Mouse (Mus musculus): Measurements from ENCODE around the gene Creb3l4.
"Not testable (repeated sequence)": the region's sequence is repeated elsewhere in the genome, so short reads cannot be mapped to it uniquely, and the experiment has no call there.

Gene Creb3l4

DNA sequence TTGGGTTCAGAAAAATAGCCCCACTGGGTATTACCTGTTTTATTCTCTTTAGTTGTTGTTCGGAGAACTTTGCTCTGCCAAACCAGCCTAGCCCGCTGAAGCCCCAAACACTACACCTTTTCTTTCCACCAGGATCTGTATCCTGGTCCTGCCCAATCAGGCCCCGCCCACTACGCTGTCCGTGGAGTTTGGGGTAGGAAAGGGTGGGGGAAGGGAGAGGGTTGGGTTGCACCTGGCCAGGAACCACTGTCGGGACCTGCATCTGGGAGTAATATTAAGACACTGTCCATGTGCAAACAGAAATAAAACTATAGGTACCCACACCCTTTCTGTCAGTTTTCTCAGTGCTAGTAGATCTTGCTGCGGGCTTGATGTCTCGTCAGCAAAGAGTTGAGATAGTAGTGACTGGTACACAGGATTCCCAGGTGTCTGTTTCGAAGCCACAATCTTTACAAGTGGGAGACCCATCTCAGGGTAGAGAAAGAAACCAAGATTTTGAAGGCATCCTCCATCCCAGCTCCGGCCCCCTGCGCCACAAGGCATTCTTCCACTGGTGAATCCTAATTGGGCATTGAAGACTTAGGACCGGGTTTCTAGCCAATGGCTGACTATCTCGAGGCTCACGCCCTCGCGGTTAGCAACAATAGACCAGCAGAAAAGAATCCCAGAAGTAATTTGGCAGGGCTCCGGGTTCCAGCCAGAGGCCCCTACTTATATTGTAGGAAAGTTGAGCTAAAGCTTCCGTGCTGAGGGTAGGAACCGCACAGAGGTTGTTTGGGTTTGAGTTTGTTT lies at the start of gene Creb3l4:
Gene Creb3l4, minus strand, starts transcription at position 529 of the 792 bp plus-strand sequence.
- peak; percentile 22 for DNase-seq (ENCODE audit: low spot score)

- DNase-seq (ENCODE audit: low spot score): peak; percentile 99
Observed at GRCm38 (mm10) chr3:90292345-90293275, 49.3 kb upstream of the Creb3l4 start, which contains the start of gene Gatad2b. Gene Gatad2b, plus strand, starts transcription at chr3:90293178.

GRCm38 (mm10) chr3:90291982-90292344 lies 48.7 kb upstream of the Creb3l4 start:
- DNase-seq (ENCODE audit: low spot score): peak; percentile 11

- DNase-seq (ENCODE audit: low spot score): no peak
Observed at GRCm38 (mm10) chr3:90290602-90291001, 47.3 kb upstream of the Creb3l4 start.

DNA sequence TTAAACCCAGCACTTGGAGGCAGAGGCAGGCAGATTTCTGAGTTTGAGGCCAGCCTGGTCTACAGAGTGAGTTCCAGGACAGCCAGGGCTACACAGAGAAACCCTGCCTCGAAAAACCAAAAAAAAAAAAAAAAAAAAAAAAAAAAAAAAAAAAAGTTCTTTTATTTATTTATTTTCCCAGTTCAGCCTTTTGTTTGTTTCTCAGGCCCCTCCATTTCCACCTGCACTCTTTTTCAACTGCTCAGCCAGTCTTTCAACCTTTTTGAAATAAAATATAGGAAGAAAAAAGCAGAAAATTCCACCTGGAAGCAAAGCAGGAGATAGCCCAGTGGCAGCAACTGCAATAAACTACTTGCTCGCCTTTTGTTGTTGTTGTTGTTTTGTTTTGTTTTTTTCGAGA lies 46.1 kb upstream of the Creb3l4 start:
- not testable (repeated sequence) for DNase-seq (ENCODE audit: low spot score)

- no peak for DNase-seq (ENCODE audit: low spot score)
Observed at GRCm38 (mm10) chr3:90284150-90284549, 40.8 kb upstream of the Creb3l4 start.

- DNase-seq (ENCODE audit: low spot score): no peak
Observed at GRCm38 (mm10) chr3:90280708-90281107, 37.4 kb upstream of the Creb3l4 start.

GRCm38 (mm10) chr3:90279743-90280142 lies 36.4 kb upstream of the Creb3l4 start:
- DNase-seq (ENCODE audit: low spot score): no peak

GRCm38 (mm10) chr3:90279216-90279615 lies 35.9 kb upstream of the Creb3l4 start:
- no peak for DNase-seq (ENCODE audit: low spot score)

GRCm38 (mm10) chr3:90278211-90278610 lies 34.9 kb upstream of the Creb3l4 start:
- DNase-seq (ENCODE audit: low spot score): no peak

DNA sequence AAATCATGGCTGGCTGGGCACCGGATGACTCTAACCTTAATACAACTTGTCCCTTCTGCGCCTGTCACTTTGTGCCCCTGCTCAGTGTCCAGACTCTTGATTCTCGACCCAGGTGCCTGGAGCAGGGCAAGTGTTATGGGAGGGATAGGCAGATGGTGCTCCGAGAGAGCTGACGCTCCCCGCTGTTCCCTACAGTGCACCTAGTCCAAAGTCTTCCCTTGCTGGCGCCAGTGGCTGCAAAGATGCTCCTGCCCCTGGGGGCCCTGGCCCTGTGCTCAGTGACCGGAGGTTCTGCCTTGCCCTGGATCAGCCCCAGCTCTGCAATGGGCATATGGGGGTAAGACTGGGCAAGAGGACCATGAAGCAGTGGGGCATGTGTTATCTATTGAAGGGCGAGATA lies 34.5 kb upstream of the Creb3l4 start:
- no peak for DNase-seq (ENCODE audit: low spot score)

- DNase-seq (ENCODE audit: low spot score): no peak
Observed at GRCm38 (mm10) chr3:90276858-90277257, 33.5 kb upstream of the Creb3l4 start.

DNA sequence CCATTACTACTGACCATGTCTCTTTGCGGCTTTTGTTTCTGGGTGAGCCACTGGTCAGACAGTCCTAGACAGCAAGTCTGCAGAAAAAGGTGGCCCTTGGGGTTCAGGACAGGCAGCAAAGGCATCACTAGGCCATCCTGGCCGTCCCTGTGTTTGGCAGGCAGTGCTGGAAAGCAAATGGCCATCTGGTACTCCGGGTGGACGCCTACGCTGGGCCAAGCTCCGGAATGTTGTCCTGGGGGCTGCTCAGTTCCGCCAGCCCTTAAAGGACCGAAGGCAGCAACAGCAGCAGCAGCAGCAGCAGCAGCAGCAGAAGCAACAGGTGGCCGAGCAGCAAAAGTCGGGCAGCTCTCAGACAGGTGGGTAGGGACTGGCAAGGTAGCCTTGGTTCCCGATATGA lies 32.0 kb upstream of the Creb3l4 start:
- no peak for DNase-seq (ENCODE audit: low spot score)

DNA sequence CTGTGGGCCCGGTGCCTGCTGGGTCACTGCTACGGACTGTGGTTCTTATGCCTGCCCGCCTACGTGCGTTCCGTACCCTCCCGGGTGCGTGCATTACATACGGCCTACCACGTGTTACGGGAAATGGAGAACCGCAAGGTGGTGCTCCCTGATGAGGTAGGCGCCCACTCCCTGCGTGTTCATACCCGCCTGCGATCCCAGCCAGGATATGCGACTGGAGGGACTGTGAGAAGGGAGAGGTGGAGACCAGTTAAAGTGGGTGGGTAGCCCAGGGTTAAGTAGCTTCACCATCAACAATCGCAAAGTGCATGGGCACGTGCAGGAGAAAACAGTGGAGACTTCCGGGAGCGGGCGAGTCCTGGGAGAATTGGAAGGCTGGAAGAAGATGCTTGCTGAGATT lies 30.5 kb upstream of the Creb3l4 start:
- DNase-seq (ENCODE audit: low spot score): no peak

DNA sequence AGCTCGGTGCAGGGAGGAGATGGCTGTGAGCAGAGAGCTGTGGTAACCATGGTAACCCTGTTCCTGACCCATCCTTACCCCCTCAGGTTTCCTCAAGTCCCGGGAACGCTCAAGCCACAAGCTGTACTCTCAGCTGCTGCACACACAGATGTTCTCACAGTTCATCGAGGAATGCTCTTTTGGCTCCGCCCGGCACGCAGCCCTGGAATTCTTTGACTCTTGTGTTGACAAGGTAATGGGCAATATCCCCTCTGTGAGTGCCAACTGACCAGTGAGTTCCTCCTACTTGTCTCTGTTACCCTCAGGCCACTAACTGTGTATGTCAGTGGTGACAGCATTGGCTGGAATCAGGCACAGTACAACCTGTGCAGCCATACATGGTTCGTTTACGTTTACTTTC lies 28.9 kb upstream of the Creb3l4 start:
- DNase-seq (ENCODE audit: low spot score): no peak

DNA sequence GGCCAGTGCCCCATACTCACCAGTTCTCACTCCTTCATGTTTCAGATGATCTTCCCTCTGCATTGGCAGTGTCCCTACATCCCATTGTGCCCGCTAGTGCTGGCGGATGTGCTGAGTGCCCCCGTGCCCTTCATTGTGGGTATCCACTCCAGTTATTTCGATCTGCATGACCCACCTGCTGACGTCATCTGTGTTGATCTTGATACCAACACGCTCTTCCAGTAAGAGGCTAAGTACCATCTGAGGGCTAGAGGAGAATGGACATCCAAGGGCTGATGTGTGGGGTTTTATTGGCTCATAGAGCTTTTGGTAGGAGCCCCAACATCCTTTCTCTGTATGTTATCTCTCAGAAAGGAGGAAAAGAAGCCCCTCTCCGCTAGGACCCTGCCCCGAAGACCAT lies 27.5 kb upstream of the Creb3l4 start:
- DNase-seq (ENCODE audit: low spot score): no peak

GRCm38 (mm10) chr3:90268971-90269370 lies 25.7 kb upstream of the Creb3l4 start:
- no peak for DNase-seq (ENCODE audit: low spot score)

- DNase-seq (ENCODE audit: low spot score): no peak
Observed at GRCm38 (mm10) chr3:90268190-90268589, 24.9 kb upstream of the Creb3l4 start.

DNA sequence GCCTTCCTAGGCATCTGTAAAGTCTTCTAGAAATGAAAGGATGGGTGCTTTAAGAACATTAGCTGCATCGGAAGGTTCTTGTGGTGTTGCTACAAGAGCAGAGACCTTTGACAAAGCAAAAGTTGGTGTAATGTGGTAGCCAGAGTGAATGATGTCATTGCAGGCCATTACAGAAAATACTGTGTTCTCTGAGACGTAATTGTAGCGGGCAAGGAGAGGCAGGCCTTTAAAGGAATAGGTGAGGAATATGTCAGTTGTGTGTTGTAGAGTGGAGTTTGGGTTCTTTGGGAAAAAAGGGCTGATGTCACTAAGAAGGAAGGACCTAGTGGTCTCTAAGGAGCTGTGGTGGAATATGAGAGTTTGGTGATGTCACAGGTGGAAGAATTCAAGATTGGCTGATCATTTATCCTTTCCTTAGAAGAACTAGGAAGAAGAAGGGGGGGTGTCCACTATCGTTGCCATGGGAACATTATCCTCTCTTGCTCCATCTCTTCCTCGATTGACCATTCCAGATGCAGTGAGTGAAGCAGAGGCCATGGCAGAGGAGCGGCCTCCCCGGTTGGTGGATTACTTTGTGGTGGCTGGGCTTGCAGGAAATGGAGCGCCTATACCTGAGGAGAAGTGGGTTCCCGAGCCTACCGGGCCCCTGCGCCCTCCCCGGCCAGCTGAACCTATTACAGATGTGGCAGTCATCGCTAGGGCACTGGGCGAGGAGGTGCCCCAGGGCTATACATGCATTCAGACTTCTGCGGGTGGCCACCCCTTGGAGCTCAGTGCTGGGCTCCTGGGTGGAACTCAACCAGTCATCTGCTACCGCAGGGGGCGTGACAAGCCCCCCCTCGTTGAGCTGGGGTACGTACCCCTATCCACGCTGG lies 23.8 kb upstream of the Creb3l4 start:
- no peak for DNase-seq (ENCODE audit: low spot score)

DNA sequence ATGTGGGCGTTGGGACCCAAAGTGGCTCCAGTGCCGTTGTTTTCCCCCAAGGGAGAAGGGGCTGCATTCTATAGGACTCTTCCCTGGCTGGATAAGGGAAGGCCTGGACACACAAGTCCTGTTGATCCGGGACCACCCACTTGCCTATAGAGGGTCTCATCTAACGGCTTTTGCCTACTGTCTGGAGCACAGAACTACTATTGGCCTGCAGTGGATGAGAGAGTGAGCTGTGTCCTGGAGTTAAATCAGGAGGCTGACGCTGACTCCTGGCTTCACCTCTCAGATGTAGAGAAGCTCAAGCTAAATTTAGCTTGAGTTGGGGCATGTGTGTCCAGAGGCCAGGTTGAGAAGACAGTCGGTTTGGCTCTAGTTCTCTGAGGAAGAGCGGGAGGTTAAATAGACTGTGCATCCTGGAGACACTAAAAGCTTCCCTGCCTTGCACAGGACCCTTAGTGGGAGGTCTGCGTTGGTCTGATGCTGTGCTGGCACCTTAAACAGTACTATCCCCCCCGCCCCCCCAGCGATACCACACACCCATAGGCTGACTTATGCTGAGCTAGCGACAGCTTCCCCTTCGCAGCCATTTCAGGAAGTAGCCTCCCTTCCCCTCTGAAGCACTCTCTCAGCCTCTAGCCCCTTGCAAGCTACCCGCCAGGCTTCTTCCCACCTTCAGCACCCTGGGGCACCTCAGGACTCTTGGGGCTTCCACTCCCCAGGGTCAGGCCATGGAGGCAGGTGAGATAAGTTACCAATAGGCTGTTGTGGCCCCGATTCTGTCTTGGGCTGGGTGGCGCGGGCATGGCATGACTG lies 22.8 kb upstream of the Creb3l4 start:
- peak; percentile 51 for DNase-seq (ENCODE audit: low spot score)
